Mouse (Mus musculus) forebrain, embryonic 16.5 days (tissue): ENCODE measurements at regions not wholly inside any gene's neighbourhood (a gene's known extent, or its start where the extent isn't known, plus 50 kb on each side); places are given as distances from the start of the nearest gene placed in this dataset.
"Not testable (repeated sequence)": the region's sequence is repeated elsewhere in the genome, so short reads cannot be mapped to it uniquely, and the experiment has no call there.

Source experiments
- ATAC-seq: fragments of 200-750 bp; cut with Nextera tagmentation; 2 replicates; pipeline ENCODE4 v1.8.0; 2017; ENCODE audit warnings: mild to moderate bottlenecking, moderate library complexity
- H3K27ac ChIP-seq: fragments of 300-500 bp; sonication (generic); 2 replicates; pipeline ENCODE4 v1.5.1; 2014; ENCODE audit warnings: low read length, control low read depth
- H3K27me3 ChIP-seq: fragments of 300-500 bp; sonication (generic); replicated peaks from 2 replicates; pipeline ENCODE4 v1.6.1; 2014; ENCODE audit warnings: low read length; ENCODE audit not compliant: control insufficient read depth, insufficient read depth
- H3K36me3 ChIP-seq: fragments of 300-500 bp; sonication (generic); 2 replicates; pipeline ENCODE4 v1.6.1; 2014; ENCODE audit not compliant: control insufficient read depth, insufficient read depth
- H3K4me1 ChIP-seq: fragments of 300-500 bp; sonication (generic); replicated peaks from 2 replicates; pipeline ENCODE4 v1.6.1; 2014; ENCODE audit warnings: low read length; ENCODE audit not compliant: control insufficient read depth, insufficient read depth
- H3K4me2 ChIP-seq: fragments of 300-500 bp; sonication (generic); 2 replicates; pipeline ENCODE4 v1.6.1; 2014; ENCODE audit warnings: mild to moderate bottlenecking, low read length, control low read depth
- H3K4me3 ChIP-seq: fragments of 300-500 bp; sonication (generic); replicated peaks from 2 replicates; pipeline ENCODE4 v1.5.1; 2014; ENCODE audit warnings: mild to moderate bottlenecking, low read length, control low read depth
- H3K9ac ChIP-seq: fragments of 300-500 bp; sonication (generic); replicated peaks from 2 replicates; pipeline ENCODE4 v1.6.1; 2014; ENCODE audit warnings: low read depth, low read length, control low read depth
- H3K9me3 ChIP-seq: fragments of 300-500 bp; sonication (generic); 2 replicates; pipeline ENCODE4 v1.6.1; 2016; ENCODE audit warnings: low read length; ENCODE audit not compliant: control insufficient read depth
- whole genome bisulfite sequencing: fragments of 180-500 bp; shearing (Covaris S2); extraction: QIAGEN DNeasy Blood & Tissue Kit; methylation state at CpG from one replicate; pipeline ENCODE4 v1.1.7; 2014; 5-methylcytosine and 5-hydroxymethylcytosine counted together

- no peaks in the 10 kb centered on the region for H3K27me3 ChIP-seq
- H3K27ac ChIP-seq = no peak overlapping the region
- H3K9me3 ChIP-seq = no peaks in the 10 kb centered on the region
- no peak for ATAC-seq
- no peak overlapping the region for H3K9ac ChIP-seq
- H3K4me2 ChIP-seq = no peak overlapping the region
- no peak overlapping the region for H3K4me3 ChIP-seq
- H3K4me1 ChIP-seq = peaks cover 4% of the 10 kb centered on the region; the same call in 1 of the 2 replicates
- WGBS = 96% methylated on average over 3 of the region's 3 CpGs
- H3K36me3 ChIP-seq = no peaks in the 10 kb centered on the region
Measured at GRCm38 (mm10) chr13:6859551-6859950, 211.0 kb upstream of the Pfkp start.

- Histone ChIP-seq H3K9ac (no peak overlapping the region), H3K9me3 (no peaks in the 10 kb centered on the region), H3K36me3 (no peaks in the 10 kb centered on the region), H3K27me3 (no peaks in the 10 kb centered on the region), H3K4me3 (no peak overlapping the region), H3K27ac (no peak overlapping the region), H3K4me1 (peaks cover 4% of the 10 kb centered on the region; the same call in 1 of the 2 replicates), H3K4me2 (no peak overlapping the region)
- no peak for ATAC-seq
- 53% methylated on average over 10 of the region's 10 CpGs for WGBS
Measured at GRCm38 (mm10) chr13:6855199-6856148, 206.9 kb upstream of the Pfkp start.

GRCm38 (mm10) chr13:6837446-6837845, 188.9 kb upstream of the Pfkp start:
- H3K9me3 ChIP-seq = no peaks in the 10 kb centered on the region
- H3K27me3 ChIP-seq = no peaks in the 10 kb centered on the region
- no peak overlapping the region for H3K4me3 ChIP-seq
- H3K9ac ChIP-seq = no peak overlapping the region
- no peaks in the 10 kb centered on the region; the same call in 1 of the 2 replicates for H3K4me1 ChIP-seq
- ATAC-seq = no peak
- H3K4me2 ChIP-seq = no peak overlapping the region
- no peaks in the 10 kb centered on the region for H3K36me3 ChIP-seq
- WGBS = 94% methylated on average over 5 of the region's 5 CpGs
- no peak overlapping the region for H3K27ac ChIP-seq

- no peaks in the 10 kb centered on the region for H3K27me3 ChIP-seq
- H3K9ac ChIP-seq = no peak overlapping the region
- H3K4me3 ChIP-seq = no peak overlapping the region
- H3K9me3 ChIP-seq = no peaks in the 10 kb centered on the region
- WGBS = 77% methylated on average over 1 of the region's 1 CpGs
- ATAC-seq = peak; percentile 32
- no peaks in the 10 kb centered on the region for H3K36me3 ChIP-seq
- no peak overlapping the region for H3K4me2 ChIP-seq
- no peaks in the 10 kb centered on the region; the same call in 1 of the 2 replicates for H3K4me1 ChIP-seq
- H3K27ac ChIP-seq = no peak overlapping the region
Measured at GRCm38 (mm10) chr13:6837075-6837422, 188.5 kb upstream of the Pfkp start.

- Histone ChIP-seq H3K9me3 (no peaks in the 10 kb centered on the region), H3K36me3 (no peaks in the 10 kb centered on the region), H3K4me1 (no peaks in the 10 kb centered on the region; the same call in 1 of the 2 replicates), H3K4me3 (no peak overlapping the region), H3K9ac (no peak overlapping the region), H3K27ac (no peak overlapping the region), H3K27me3 (no peaks in the 10 kb centered on the region), H3K4me2 (no peak overlapping the region)
- peak; percentile 99 for ATAC-seq
- WGBS = 12% methylated on average over 6 of the region's 6 CpGs
Measured at GRCm38 (mm10) chr13:6836351-6837074, 187.9 kb upstream of the Pfkp start.

GRCm38 (mm10) chr13:6829882-6830281, 181.3 kb upstream of the Pfkp start:
- WGBS = 50% methylated on average over 1 of the region's 1 CpGs
- no peak overlapping the region for H3K9ac ChIP-seq
- H3K36me3 ChIP-seq = no peaks in the 10 kb centered on the region
- no peak overlapping the region for H3K4me3 ChIP-seq
- no peaks in the 10 kb centered on the region; the same call in 1 of the 2 replicates for H3K4me1 ChIP-seq
- ATAC-seq = peak; percentile 71
- no peaks in the 10 kb centered on the region for H3K9me3 ChIP-seq
- no peak overlapping the region for H3K4me2 ChIP-seq
- H3K27me3 ChIP-seq = no peaks in the 10 kb centered on the region
- no peak overlapping the region for H3K27ac ChIP-seq

- H3K9ac ChIP-seq = no peak overlapping the region
- peak; percentile 78 for ATAC-seq
- no peaks in the 10 kb centered on the region; the same call in 1 of the 2 replicates for H3K4me1 ChIP-seq
- no peaks in the 10 kb centered on the region for H3K36me3 ChIP-seq
- no peak overlapping the region for H3K27ac ChIP-seq
- no peaks in the 10 kb centered on the region for H3K27me3 ChIP-seq
- no peak overlapping the region for H3K4me3 ChIP-seq
- no peak overlapping the region for H3K4me2 ChIP-seq
- no peaks in the 10 kb centered on the region for H3K9me3 ChIP-seq
- 39% methylated on average over 5 of the region's 5 CpGs for WGBS
Measured at GRCm38 (mm10) chr13:6829346-6829745, 180.8 kb upstream of the Pfkp start.

GRCm38 (mm10) chr13:6828601-6829330, 180.2 kb upstream of the Pfkp start:
- H3K36me3 ChIP-seq, H3K27ac ChIP-seq, H3K9me3 ChIP-seq, H3K9ac ChIP-seq, H3K4me2 ChIP-seq, ATAC-seq, H3K4me1 ChIP-seq, H3K27me3 ChIP-seq, H3K4me3 ChIP-seq: not testable (repeated sequence)
- WGBS = 57% methylated on average over 8 of the region's 8 CpGs
